Mouse (Mus musculus): ENCODE data around the gene Bnipl. TPM values are rescaled to one million over a fixed set of nuclear protein-coding genes. Genes with fewer than 3 reads are reported as not detected.
A peak's percentile ranks its signal among the peaks of the same experiment; 100 is the strongest.

Gene Bnipl
- total RNA-seq (2021): under 1 TPM; 0.36 to 0.74 TPM

- intact Hi-C loops (cut with DNase I): no loop called here
- no peak for DNase-seq
Observed at GRCm38 (mm10) chr3:95250783-95251424, at the start of gene Bnipl. Gene Bnipl, minus strand, starts transcription at chr3:95251193.

DNA sequence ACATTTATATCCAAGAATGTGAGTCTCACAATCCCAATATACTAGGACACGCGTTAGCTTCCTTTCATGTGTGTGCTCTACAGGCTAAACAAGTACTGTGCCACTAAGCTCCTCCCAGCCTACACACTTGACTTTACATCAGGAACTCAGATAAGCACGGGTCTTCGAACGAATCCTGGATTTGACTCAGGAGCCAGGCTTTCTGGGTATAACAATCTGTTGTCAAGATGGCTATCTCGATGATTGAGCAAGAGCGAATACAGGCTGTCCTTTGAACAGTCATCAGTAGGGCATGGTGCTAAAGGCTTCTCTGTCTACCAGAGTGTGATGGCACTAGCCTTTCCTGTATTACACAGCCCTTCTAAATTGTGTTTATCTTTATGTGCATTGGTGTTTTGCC is 47.0 kb upstream of the Bnipl start:
- no peak for DNase-seq
- intact Hi-C loops (cut with DNase I): no loop called here

- no peak for DNase-seq
- intact Hi-C loops (cut with DNase I): no loop called here
Observed at GRCm38 (mm10) chr3:95296103-95296469, 45.1 kb upstream of the Bnipl start.

DNA sequence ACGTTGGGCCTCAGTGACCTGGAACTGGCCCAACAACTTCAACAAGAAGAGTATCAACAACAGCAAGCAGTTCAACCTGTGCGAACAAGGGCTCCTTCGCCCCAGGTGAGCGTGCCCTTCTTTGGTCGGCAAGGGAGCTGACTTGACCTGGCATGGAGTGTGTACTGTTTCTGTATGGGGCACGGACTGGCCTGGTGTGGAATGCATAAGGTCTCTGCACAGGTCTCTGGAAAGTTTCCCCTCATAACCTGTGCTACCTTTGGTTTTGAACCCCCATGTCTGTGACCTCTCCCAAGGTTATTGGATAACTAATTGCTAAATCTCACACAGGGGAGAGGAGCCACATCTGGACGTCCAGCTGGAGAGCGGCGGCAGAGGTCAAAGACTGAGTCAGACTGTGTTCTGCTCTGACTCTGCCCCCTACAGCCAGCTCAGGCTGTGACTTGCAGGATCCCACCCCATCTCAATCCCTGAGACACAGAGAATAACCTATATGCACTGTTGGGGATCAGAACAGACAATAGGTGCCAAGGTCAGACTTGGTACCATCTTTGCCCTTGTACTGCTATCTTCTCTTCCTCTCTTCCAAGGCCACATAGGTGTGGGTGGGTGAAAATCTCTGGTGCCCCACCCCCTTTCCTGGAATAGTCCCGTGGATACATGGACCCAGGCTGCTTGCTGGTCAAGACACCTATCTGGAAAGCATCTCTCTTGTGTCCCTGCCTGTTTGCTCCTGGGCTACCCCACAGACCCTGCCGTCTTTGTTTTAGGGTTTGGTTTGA is 44.5 kb upstream of the Bnipl start:
- DNase-seq: no peak
- intact Hi-C loops (cut with DNase I): no loop called here

DNA sequence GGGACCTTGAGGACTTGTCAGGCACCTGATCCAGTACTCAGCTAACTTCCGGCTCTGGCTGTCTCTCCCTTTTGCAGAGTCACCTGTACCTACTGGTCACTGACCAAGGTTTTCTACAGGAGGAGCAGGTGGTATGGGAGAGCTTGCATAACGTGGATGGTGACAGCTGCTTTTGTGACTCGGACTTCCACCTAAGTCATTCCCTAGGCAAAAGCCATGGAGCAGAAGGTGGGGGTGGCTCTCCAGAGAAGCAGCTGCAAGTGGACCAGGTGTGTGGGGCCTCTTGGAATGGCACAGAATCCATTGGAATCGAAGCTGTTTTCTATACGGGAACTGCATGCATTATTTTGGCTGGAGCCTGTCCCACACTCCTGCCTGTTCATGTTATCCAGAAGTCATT is 43.7 kb upstream of the Bnipl start:
- no peak for DNase-seq
- intact Hi-C loops (cut with DNase I): no loop called here

DNA sequence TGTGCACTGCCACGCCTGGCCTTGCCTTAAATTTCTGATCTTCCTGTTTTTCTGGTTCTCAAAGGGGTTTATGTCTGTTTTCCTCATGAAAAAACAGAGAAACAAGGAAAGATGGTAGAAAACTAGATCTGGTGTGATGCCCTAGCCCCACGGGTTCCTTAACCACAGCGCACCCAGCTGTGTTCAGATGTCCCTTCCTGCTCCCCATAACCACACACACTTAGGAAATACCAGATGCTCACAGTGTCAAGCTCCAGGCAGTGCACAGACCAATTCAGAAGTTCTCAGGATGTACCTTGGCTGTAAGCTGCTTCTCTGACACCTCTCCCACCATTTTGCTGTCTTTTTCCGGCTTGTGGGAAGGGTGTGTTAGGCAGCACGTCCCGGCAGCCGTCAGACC is 43.3 kb upstream of the Bnipl start:
- intact Hi-C loops (cut with DNase I): no loop called here
- DNase-seq: no peak

DNA sequence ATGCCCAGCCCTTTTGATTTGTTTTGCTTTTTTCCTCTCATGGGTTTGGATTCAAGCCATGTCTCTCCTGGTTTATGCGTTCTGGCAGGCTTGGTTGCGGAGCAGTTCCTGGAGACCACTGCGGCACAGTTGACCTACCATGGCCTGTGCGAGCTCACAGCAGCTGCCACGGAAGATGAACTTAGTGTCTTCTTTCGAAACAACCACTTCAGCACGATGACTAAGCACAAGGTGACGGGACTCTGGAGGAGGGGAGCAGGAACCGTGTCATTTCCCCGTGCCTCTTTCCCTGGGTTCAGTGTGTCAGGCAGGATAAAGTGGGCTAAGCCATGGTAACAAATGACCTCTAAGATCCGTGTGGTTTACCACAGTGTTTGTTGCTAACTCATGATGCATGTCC is 42.5 kb upstream of the Bnipl start:
- intact Hi-C loops (cut with DNase I): no loop called here
- no peak for DNase-seq

- intact Hi-C loops (cut with DNase I): no loop called here
- no peak for DNase-seq
Observed at GRCm38 (mm10) chr3:95292899-95293298, 41.9 kb upstream of the Bnipl start.

DNA sequence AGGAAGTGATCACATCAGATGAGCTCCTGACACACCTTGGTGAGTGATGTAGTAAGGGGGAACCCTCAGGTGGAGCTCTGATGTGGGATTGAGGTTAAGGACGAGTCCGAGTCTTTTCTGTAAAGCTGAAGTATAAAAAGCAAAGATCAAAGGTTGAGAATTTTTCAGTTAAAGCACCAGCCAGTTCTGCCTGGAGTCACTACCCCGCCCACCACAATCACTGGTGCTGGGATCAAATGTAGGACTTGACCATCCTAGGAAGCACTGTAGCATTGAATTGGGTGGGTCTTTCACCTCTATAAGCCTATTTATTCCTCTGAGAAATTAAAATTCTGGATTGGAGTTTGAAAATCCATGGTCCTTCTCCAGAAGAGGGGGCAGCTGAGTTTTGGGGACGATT is 40.0 kb upstream of the Bnipl start:
- no peak for DNase-seq
- intact Hi-C loops (cut with DNase I): no loop called here

GRCm38 (mm10) chr3:95290156-95290555 is 39.2 kb upstream of the Bnipl start:
- intact Hi-C loops (cut with DNase I): no loop called here
- DNase-seq: no peak

DNA sequence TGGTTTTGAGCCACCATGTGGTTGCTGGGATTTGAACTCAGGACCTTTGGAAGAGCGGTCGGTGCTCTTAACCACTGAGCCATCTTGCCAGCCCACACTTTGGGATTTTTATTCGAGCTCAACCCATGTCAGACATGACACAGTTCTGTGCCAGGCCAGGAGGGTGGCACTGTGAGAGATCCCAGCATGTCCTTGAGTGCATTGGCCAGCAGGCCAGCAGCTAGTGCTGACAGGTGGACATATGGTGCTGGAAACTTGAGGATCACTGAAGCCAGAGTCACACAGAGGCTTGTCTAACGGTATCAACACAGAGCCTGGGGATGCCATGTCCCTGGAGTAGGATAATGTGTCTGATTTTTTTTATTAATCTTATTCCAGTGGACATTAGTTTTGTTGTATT is 38.4 kb upstream of the Bnipl start:
- DNase-seq: no peak
- intact Hi-C loops (cut with DNase I): no loop called here

DNA sequence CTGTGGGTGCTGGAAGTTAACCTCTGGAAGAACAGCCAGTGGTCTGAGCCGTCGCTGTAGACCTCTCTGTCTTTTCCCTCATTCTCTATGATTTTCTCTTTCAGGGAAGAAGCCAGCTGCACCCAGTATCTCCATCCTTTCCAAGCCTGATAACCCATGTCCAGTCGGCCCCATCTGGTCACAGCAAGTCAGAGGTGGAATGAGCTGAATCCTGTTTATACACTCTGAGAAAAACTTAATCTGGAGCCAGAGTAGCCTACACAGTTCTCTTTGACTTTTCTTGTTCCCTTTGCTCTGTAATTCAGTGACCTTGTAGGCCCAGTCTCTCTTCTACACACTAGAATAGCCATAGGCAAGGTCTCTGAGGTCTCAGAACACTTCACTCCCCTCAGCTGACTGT is 36.5 kb upstream of the Bnipl start:
- intact Hi-C loops (cut with DNase I): no loop called here

GRCm38 (mm10) chr3:95286510-95286909 is 35.5 kb upstream of the Bnipl start:
- intact Hi-C loops (cut with DNase I): no loop called here
- no peak for DNase-seq

More for the DNA sequence above, 36.5 kb upstream of the Bnipl start:
- no peak for DNase-seq

DNA sequence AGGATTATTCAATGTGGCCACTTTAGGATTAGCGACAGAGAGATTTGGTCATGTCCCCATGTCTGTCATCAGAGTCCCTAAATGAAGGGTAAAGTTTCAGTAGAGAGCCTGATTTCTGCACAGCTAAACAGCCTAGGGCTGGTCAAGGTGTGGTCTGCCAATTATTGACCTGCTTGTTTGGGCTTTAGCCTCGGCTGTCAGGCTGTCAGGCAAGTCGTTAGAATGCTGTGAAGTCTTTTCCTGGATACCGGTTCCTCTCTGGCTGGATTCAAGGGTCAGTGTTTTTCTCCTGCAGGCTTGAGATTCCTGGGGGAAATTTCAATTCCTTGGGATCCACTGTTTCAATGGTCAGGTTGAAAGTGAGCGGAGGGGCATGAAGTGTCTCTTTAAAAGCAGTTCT is 35.0 kb upstream of the Bnipl start:
- intact Hi-C loops (cut with DNase I): no loop called here
- no peak for DNase-seq

GRCm38 (mm10) chr3:95285390-95285789 is 34.4 kb upstream of the Bnipl start:
- DNase-seq: no peak
- intact Hi-C loops (cut with DNase I): no loop called here

DNA sequence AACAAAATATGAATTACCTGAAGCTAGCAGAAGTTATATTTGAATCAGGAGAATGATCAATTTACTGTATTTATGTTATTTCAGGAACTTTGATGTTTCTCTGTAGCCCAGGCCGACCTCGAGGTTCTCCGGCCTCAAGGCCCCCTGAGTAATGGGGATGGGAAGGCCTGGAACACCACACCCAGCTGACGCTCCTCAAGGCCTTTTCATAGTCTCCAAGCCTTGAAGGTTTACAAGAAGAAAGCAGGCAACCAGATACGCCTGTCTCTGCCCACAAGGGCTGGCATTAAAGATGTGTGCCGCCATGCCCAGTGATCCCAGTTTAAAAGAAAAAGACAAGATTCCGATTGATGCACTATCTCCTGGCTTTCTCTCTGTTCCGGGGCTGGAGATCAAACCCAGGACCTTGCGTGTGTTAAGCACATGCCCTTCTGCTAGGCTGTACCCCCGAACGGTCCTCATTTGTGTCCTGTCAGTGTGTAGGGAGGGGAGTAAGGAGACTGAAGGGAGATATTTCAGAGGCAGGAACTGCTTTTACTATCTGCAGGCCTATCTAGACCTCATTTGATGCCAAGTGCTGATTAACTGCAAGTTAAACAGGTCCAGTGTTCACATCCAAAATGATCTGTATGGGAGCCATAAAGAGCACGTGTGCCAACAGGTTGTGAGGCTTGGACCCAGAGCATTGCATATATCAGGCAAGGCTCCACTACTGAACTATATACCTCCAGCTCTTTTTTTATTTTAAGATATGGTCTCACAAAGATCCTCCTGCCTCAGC is 33.7 kb upstream of the Bnipl start:
- intact Hi-C loops (cut with DNase I): loop anchor here (5.0 kb wide), 1 partner anchor 57 kb away; the partner anchor contains the start of gene Cdc42se1

DNA sequence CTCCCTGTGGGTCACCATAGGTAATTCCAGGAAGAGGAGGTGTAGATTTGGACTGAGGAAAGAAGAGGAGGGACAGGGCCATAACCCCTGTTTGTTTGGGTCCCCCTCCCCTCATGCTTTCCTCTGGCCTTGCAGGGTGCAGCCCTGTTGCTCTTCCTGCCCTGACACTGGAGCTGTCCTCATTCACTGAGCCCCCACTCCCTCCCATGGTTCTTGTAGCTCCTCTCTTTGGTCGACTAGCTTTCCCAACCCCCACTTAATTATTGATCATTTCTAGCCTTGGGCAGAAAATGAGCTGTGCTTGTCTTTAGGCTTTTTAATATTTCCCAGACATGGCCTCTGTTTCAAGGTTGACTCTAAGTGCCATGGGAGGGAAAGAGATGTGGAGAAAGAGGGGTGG is 33.1 kb upstream of the Bnipl start:
- DNase-seq: no peak
- intact Hi-C loops (cut with DNase I): loop anchor here (5.0 kb wide), 1 partner anchor 57 kb away; the partner anchor contains the start of gene Cdc42se1

More for the DNA sequence above, 33.7 kb upstream of the Bnipl start:
- no peak for DNase-seq

DNA sequence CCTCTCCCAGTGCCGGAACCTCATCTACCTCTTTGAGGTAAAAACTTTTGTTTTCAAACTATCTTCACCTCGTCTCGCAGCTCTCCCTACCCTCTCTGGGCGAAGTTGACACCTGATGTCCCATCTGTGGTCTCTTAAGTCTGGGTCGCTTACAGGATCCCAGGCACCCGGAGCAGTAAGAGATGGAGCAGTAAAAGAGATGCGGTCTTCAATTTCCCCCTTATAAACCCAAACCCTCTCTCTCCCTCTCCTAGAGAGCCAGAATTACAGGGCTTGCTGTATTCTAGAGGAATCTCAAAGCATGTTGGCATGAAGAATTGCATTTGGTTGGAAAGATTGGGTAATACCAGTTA is 32.6 kb upstream of the Bnipl start:
- intact Hi-C loops (cut with DNase I): loop anchor here (5.0 kb wide), 1 partner anchor 56 kb away; the partner anchor contains the start of gene Cdc42se1
- no peak for DNase-seq

DNA sequence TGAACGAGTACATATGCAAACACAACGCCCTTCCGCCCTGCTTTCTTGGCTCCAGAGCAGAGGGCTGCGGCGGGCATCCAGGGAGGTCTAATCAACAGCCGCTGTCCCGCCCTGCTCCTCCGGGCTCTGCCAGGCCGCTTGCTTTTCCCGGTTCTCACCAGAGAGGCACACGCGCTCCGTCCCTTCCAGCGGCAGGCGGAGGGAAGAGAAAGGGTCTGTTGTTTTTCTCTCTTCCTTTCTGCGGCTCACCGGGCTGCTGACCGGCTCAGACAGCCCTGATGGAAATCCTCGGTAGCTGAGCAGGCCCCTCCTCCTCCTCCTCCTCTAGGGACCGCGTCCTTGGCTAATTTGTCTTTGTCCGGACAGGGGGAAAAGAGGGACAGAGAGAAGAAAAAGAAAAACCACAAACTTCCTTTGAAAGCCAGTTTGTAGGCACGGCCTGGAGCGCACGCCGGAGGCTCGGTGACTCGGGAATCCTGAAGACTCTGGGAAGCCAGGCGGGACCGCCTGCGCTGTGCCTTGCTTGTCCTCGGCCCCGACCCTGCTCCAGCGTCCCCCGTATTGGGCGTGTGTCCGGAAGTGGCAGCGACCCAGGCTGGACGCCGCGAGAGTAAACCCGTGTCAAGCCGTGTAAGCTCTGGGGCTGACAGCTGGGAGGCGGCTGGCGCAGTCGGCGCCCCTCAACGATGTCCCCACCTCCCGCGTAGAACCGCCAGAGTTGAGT is 32.0 kb upstream of the Bnipl start:
- DNase-seq: peak; percentile 88
- intact Hi-C loops (cut with DNase I): loop anchor here (5.0 kb wide), 1 partner anchor 56 kb away; the partner anchor contains the start of gene Cdc42se1

- DNase-seq: no peak
- intact Hi-C loops (cut with DNase I): loop anchor here (5.0 kb wide), 1 partner anchor 55 kb away; the partner anchor contains the start of gene Cdc42se1
Observed at GRCm38 (mm10) chr3:95282381-95282864, 31.4 kb upstream of the Bnipl start.

All from left cerebral cortex, postnatal 4 days (tissue).